Mouse (Mus musculus): Measurements from ENCODE around the gene Lrrc63.
A peak's percentile ranks its signal among the peaks of the same experiment; 100 is the strongest.
"Not testable (repeated sequence)": the region's sequence is repeated elsewhere in the genome, so short reads cannot be mapped to it uniquely, and the experiment has no call there.

Gene Lrrc63

GRCm38 (mm10) chr14:75130501-75131318, at the start of gene Lrrc63, which contains the start of gene Lcp1:
TSS of gene Lrrc63 (minus strand) at chr14:75130881.
TSS of gene Lcp1 (plus strand) at chr14:75131101.
- DNase-seq, result peak; percentile 73 to 84

DNA sequence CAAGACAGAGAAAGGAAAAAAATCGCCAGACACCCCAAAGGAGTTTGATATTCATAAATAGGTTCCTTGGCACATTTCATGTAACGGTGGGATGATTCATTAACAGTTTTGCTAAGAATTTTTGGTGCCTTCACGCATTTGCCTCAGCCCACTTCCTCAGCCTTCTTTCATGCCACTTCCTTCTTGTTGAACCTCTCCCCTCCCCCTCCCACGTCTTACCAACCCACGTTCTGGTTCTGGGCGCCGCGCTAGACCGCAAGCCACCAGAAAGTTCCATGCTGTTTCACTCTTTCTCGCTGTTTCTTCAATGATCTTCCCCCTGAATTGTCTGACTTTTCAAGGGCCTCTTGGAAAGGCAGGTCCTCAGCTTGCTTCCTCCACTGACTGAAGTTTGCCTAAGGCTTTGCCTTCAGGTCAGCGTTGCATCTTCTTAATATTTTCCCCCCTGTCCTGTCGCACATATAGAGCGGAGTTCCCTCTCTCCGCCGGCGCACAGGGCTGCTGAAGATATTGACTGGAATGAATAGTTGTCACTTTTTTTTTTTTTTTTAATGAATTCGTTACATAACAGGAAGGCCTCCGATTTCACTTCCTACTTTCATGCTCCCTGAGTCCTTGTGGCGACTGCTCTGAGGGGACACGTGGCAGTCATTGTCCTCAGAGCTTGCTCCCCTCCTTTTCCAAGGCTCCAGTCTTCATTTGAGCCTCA, 48.7 kb upstream of the Lrrc63 start:
- no peak for DNase-seq

GRCm38 (mm10) chr14:75178801-75179211, 48.1 kb upstream of the Lrrc63 start:
- no peak for DNase-seq

DNA sequence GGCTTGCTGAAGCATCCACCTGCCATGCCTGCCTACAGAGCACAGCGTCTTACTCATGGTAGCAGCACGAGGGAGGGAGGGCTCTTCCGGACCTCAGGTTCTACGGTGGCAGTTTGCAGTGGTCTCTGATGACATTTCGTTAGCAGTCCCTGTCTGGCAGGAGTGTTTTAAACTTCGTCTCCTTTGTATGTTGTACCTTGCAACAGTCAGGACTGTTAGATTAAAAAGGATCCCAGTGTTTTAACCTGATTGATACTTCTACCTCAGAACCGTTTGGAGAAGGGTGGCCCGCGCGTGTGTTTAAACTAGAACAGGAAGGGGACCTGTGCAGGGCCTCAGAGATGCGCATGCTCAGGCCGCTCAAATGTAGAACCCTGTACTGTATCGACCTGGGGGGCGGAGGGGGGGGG, 47.7 kb upstream of the Lrrc63 start:
- DNase-seq, result no peak

GRCm38 (mm10) chr14:75177400-75177799, 46.7 kb upstream of the Lrrc63 start:
- no peak for DNase-seq

DNA sequence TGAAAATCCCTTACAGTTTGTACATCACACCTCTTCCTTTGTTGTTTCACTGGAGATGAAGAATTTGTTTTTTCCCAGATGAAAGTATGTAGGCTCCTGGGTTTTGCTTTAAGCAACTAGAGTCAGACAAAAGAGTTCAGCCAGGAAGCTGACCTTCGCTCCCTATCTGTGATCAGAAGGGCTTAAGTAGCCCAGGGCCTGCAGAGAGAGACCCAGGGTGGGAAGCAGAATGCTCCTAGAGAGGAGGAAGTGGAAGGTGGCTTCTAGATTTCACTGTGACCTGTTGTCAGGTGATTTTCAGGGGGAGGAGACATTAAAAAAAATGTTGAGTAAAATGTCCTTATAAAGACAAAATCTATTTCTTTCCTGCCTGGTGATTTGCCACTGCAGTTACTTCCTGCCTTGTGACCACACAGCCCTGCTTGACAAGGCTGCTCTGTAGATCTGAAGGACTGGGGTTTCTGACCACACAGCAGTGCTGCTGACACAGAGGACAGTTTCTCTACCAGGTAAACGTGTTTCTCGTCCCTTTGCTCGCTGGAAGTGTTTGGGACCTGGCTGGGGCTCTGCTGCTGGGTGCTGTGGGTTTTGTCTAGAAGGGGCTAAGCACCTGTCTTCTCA, 45.9 kb upstream of the Lrrc63 start:
- no peak for DNase-seq

GRCm38 (mm10) chr14:75175781-75176180, 45.1 kb upstream of the Lrrc63 start:
- DNase-seq, result no peak

DNA sequence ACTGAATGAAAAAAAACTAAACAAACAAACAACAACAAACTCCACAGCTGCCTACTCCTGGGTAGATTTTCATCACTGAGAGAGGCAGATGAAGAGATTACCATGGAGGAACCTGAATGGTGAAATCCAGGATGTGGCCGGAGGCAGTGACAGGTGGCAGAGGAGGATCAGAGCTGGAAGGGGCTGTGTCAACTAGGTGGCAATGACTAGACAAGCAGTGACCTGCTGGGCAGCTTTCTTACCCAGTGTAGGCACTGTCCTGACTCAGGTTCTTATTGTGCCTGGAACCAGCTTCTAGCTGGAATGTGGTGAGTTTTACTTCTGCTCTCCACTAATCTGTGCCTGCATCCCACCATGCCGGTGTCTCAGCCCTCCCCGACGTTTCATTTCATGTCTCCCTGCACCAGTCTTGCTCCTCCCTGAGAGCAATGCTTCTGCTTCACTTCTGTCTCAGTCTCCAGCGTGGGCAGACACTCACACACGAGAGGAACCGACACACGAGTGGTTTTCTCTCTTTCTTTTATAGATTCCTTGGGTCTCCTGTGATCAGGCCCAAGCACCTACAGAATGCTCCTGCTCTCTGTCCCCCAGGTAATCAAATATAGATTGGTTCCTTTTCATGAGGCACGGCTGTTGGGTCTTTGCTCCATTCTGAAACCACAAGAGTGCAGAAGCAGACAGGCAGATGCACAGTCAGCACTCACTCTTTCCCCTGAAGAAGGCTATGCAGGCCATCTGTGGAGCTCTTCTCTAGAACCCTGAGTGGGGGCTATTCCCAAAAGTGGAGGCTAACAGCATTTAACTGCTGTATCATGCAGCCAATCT, 44.3 kb upstream of the Lrrc63 start:
- DNase-seq, result no peak

DNA sequence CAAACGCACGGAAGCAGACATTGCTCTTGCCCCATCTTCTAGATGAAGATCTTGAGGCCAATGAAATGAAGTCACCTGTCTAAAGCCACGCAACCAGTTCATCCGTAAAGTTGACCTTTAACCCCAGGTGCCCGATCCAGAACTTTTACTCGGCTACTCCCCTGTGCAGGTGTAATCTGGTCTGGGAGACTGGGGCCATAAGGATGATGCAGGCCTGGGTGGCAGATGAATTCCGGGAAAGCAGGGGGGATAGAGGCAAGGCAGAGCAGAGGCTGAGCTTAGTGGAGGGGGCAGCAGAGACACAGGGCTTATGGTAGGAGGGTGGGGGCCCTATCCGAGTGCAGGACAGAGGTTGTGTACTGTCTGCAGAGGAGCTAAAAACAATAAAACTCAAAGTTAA, 43.6 kb upstream of the Lrrc63 start:
- no peak for DNase-seq

GRCm38 (mm10) chr14:75170546-75170945, 39.9 kb upstream of the Lrrc63 start:
- no peak for DNase-seq

GRCm38 (mm10) chr14:75168501-75168900, 37.8 kb upstream of the Lrrc63 start:
- DNase-seq, result no peak

DNA sequence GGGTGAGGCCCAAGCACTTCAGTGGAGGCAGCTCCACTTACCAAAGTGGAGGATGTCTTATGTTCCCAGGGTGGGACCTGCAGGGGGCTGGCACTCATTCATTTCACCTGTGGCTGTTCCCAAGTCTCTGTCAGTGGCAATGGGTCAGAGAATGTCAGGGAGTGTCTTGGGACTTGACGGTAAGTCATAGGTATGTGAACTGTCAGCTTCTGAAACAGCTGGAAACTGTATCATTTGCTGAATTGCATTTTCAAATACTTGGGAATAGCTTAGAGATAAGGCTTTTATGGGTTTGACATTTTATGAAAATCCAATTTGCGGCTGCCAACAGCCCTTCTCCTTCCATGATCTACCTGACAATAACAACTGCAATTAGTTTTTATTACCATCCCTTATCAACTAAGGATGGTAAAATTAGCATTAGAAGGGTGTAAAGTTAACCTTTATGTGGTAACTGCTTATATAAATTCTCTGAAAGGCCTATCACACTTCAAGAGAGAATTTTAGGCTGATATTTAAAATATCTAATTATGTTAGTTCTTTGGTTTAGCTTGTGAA, 35.0 kb upstream of the Lrrc63 start:
- no peak for DNase-seq

DNA sequence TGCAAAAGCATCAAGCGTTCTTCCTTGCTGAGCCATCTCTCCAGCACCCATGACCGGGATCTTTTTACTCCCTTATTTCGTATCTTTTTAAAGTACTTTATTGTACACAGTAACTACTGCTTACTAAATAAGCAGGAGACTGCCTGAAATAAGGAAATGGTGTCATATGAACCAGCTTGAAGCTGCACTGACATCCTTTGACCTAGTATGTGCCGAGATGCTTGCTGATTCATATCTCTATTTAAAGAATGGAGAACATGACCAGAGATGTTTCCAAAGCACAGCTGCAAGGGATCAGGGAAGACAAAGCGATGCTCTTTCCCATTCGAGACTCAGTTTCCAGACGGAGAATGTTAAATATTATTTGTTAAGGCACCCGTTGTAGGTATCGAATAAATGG, 33.7 kb upstream of the Lrrc63 start:
- no peak for DNase-seq

DNA sequence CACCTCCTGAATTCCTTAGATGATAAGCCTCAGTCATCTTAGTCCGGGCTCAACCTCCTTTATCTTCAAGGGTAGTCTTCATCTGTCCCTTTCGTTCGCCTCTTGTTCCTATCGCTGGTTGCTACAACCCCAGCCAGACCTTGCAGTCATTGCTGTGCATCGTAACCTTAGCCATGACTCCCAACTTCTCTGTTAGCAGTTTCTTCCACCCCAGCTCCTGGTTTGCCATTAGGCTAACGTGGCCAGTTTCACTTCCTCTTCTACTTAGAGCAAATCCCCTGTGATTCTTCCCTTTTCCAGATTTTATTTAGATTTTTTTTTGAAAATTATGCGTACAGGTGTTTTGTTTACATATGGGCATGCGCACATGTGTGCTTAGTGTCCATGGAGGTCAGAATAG, 33.2 kb upstream of the Lrrc63 start:
- no peak for DNase-seq

- DNase-seq, result no peak
These were observed 28.7 kb upstream of the Lrrc63 start for GRCm38 (mm10) chr14:75159375-75159774.

DNA sequence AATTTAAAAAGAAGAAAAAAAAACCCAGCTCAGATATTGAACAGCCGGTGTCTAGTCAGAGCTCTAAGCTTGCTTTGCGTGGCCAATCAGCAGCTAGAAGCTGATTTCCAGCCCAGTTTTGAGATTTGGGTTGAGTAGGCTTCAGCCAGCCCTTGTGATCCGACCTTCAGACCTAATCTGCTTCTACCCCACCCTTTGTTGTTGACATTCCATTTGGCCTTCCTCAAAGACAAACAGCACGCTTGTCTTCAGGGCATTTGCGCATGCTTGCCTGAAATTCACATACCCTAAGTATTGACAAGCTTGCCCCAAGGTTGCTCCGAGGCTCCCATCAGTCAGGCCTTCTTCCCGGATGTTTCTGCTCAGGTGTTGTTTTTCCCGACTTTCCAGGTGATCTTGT, 23.8 kb upstream of the Lrrc63 start:
- DNase-seq, result no peak

- DNase-seq, result no peak
These were observed 20.5 kb upstream of the Lrrc63 start for GRCm38 (mm10) chr14:75151146-75151545.

DNA sequence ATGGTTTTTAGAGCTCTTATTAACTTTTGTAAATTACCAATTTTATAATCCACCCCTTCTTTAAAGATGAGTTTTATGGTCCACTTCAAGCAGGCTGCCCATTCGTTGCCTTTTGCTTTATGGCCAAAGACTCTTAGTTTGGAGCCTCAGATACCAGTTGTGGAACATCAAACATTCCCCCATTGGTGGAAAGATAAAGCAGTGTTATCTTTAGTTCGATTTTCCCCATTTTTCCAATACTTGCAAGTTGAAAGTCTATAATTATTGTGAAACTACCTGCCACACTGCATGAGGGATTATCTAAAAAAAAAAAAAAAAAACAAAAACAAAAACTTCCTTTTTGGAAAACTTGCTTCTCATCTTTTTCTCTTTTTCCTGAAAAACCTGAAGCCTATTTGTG, 20.0 kb upstream of the Lrrc63 start:
- DNase-seq, result no peak

DNA sequence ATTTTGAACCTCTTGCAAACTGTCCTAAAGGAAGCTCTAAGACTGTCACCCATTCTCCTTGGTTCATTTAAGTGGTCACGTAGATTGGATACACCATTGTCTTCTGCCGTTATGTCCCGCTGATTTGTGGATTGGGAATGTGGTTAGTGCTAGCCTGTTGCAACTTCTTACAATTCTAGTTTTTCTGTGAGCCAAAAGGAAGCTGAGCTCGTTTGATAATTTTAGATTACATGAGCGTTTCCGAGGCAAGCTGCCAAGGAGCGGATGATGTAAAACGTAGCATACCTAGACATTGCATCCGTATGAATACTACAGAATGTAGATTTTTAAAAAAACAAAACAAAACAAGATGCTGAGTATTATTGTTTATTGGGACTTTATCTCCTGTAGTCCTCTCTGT, 17.5 kb upstream of the Lrrc63 start:
- peak in 1 of 2 experiments; percentile 10 for DNase-seq

DNA sequence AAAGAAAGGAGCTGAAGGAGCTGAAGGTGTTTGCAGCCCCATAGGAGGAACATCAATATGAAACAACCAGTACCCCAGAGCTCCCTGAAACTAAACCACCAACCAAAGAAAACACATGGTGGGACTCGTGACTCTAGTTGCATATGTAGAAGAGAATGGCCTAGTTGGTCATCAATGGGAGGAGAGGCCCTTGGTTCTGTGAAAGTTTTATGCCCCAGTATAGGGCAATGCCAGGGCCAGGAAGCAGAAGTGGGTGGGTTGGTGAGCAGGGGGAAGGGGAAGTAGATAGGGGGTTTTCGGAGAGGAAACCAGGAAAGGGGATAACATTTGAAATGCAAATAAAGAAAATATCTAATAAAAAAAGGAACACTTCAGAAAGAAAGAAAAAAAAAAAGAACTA, 17.0 kb upstream of the Lrrc63 start:
- DNase-seq, result not testable (repeated sequence)

- no peak for DNase-seq
These were observed 8.5 kb upstream of the Lrrc63 start for GRCm38 (mm10) chr14:75139225-75139624.

DNA sequence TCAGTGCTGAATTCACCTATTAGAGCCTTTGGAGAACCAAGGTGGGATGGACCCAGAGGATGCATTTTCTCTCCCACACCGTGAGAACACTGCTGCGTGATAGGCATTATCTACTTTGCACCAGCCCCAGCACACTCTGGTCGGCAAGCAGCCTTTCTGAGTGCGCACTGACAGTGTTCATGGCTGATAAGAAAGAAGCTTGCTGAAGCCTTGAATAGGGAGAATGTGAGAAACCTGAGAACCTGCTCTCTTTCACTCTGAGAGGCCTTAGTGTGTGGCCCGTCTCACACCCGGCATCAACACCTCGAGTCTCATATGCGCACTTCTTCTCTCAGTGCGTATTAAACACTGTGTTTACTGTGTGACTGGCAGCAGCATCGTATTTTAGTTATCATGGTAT, 7.8 kb upstream of the Lrrc63 start:
- no peak for DNase-seq

Data from kidney, adult 8-10 months (tissue).